Mouse (Mus musculus) spleen, adult 18-20 months (tissue): Measurements from ENCODE around the gene Pdgfd.

Experiments used
- DNase-seq, 2 experiments: peaks; one replicate each; pipeline ENCODE4 v3.0.0; 2022; ENCODE audit warnings: mixed read lengths in 2 of 2

The Pdgfd gene

DNA sequence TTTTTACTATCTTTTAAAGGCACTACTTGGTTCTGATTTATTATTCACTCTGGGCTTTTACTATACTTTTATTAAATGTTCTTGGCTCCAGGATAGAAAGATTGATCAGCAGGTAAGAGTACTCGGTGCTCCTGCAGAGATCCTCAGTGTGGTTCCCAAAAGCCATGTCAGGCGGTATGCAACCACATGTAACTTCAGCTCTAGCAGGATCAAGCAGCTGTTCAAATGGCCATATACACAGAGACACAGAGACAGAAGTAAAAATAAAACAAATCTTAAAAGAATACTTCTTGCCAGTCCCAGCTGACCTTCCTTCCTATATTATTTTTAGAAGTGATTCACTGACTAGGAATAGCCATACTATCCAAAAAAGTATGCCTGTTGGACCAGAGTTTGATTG lies 157.0 kb downstream of the Pdgfd start:
- no peak for DNase-seq

DNA sequence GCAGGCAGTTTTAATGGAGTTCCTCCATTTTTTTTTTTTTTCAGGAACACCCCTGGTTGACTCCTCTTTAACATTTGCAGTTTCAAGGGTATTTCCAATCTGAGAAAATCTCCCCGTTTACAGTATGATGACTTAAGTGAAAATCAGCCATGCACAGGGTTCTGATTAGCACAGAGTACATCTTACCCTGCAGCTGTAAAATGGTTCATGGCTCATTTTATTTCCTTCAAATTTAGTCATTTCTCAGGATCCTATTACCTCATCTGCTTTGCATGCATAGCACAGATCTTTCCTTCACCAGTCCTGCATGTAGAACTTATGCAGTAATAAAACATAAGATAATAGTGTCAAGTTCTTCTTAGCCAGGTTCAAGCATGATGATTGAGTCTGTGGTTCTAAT lies 165.1 kb downstream of the Pdgfd start:
- no peak for DNase-seq

DNA sequence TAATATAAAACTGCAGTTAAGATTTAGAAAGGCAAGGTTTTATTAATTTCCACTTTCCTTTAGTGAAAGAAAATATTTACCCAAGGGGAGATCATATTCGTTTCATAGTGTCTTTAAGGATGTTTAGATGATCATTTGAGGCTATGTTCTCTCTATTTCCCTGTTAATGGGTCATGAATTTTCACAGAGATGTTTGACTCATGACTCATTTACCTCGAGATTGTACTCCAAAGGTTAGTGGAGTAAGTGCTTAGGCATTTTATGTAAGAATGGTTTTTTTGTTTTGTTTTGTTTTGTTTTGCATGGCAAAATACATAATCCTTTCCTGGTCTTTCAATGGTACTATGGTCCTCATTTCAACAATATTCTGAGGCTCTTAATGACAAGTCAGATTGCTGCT lies 167.9 kb downstream of the Pdgfd start:
- DNase-seq, result no peak

DNA sequence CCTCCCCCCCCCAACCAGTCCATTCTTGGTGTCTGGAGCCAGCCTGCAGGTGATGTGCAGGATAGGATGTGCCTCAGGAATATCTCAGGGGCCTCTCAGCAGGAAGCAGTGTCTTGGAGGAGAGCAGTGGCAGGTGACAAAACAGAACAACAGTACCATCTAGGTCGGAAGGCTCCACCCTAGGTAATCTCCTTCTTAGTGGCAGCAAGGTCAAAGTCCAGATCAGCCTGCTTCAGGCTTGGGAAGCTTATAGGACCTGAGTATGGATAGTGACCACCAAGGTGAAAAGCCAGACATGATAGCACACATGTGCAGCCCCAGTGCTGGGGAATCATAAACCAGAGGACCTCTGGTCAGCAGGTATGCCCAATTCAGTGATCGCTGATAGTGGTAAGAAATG lies 169.5 kb downstream of the Pdgfd start:
- no peak for DNase-seq

DNA sequence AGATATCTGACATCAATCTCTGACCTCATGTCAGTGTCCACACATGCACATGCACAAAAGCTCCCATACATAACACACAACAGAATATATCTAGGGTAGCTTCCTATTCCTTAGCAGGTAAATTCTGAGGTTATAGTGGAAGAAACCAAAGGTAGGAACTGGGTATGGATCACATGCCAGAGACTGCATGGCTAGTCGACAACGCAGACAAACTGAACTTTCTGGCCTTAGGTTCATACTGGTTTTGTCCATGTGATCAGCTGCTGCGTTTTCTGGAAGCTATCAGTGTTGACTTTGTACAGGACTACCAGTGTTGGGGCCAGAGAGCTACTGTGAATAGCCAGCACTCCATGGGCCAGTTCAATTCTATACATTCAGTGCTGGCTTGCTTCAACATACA lies 170.0 kb downstream of the Pdgfd start:
- no peak for DNase-seq

DNA sequence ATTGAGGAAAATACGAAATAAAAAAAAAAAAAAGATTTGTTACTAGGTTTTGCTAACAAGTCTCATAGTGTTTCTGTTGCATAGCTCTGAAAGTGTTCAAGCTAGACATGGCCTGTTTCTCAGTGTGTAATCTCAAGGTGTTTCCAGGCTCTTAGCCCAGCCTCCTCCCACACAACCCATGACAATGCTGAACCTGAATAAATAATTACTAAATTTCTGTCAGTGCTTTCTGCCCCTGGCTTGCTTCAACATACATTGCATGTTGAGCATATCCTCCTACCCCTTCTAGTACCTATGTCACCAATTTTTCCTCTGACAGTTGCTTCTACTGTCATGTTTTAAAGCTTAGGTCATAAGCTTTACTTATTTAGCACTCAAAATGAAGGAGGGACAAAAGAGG lies 171.0 kb downstream of the Pdgfd start:
- DNase-seq, result no peak

DNA sequence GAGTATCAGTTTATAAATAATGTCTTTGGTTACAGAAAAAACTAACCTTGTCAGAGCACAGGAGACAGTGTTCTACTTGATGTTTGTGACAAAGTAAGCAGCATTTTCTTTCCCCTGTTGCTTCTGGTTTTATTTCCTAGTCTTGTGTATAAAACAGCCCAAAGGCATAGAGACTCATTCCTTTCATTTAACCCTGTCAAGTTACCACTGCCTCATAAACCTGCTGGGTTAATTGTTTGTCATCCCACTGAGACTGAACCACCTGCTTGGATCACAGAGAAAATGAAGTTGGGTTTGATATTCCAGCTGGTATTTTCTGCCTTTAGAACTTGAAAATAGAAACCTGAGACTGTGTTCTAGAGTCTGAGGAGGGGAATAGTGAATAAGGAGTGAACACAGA lies 172.4 kb downstream of the Pdgfd start:
- no peak for DNase-seq

DNA sequence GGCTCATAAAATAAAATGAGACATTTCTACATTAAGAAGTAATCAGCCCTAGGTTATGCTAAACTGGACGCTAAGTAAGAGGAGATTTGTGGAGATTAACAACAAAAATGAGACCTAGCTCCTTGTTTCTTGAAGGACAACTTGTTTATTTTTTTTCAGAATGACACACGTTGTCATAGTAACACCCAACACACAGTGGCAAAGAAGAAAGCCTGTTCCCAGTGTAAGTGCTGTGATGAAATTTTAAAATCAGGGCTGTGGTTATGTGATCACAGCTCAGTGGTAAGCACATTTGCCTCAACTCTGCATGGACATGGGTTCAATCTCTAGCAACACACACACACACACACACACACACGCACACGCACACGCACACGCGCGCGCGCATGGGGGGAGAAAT lies 174.5 kb downstream of the Pdgfd start:
- DNase-seq, result no peak

DNA sequence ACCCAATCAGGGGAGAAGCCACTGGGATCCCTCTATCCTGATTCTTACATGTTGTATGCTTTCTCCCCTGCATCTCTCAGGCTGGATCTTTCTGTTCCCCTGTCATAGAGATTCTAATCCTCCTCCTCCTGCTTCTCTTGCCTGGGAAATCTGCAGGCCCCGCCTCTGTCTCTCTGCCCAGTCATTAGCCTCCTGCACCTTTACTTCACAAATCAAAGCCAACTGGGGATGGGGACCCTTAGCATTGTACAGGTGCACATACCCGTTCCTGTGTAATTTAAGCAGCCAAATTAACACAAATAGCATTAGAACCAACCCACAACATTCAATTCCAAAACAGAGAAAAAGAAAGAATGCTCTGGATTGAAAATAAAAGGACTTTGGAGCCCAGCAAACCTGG lies 176.1 kb downstream of the Pdgfd start:
- no peak for DNase-seq

DNA sequence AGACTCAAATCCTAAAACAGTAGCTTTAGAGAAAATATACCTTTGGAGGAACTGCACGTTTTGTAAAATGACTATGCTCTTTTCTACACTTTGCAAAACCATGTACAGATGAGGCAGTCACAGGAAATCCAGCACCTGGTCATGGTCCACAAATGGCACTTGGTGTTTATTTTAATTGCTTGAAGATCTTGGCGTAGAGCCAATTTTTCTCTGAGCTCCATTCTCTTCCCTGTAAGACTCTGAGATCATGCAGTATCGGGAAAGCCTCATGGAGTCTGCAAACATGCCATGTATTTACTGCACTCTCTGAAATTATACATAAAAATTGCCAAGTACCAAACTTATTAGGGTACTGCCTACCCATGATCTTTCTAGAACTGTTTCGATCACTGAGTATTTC lies 176.5 kb downstream of the Pdgfd start:
- DNase-seq, result no peak

DNA sequence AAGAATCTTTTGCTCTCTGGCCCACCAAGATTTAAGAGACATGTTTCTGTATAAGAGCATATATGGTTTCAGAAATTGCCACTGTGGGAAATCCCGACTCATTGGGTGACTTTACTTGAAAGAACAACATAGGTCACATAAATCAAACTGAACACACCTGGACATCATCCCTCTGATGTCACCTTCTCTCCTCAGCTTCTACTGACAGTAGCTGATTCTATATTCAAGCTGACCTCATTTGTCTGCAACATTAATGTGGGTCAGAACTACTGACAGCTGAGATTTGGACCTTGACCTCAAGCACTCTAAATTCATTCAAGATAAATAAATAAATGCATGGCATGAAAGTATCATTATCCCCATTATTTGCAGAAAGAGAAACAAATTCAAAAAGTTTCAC lies 177.0 kb downstream of the Pdgfd start:
- DNase-seq, result no peak

DNA sequence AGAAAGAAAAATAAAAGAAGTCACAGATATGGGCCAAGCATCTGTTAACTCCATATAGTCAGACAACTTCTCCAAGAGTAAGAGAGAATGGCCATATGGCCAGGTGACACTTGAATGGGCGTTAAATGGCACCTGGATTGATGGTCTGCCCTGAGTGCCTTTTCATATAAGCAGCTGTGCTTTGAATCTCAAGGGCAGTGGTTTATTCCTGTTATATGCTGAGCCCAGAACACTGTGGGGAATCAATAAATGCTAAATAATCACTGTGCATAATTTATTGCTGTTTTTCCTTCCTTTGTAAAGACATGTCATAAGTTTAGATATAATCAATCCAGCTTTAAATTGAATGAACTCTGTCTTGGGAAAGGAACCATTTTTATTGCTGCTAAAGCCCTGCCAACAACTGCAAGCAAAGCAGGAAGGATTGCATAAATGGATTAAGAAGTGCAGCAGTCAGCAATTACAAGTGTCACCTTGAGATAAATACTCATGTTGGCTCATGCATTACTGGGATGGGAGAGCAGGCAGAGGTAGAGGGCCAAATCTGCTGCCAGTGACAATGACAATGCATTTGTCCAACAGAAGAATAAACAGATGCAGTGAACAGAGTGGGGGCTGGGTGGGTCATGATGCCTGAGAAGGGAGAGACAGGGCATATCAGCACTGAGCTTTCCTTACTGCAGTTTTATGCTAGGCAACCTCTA lies 185.0 kb downstream of the Pdgfd start:
- no peak for DNase-seq

DNA sequence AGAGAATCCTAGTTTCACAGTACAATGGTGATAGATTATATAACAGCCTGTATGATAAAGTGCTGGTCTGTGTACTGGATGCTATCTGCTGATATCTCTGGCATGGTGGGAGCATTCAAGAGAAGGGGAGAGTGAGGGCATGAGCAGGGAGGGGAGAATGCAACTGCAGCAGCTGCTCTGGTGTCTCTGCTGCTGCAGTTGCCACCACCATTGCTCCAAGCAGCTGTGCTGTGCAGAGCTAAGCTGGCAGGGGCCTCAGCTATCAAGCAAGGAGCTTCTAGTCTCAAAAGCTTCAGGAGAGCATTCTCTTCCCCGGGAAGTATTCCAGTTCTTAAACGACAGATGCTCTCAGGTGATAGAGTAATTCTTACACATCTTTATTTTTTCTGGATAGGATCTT lies 192.4 kb downstream of the Pdgfd start:
- no peak for DNase-seq

DNA sequence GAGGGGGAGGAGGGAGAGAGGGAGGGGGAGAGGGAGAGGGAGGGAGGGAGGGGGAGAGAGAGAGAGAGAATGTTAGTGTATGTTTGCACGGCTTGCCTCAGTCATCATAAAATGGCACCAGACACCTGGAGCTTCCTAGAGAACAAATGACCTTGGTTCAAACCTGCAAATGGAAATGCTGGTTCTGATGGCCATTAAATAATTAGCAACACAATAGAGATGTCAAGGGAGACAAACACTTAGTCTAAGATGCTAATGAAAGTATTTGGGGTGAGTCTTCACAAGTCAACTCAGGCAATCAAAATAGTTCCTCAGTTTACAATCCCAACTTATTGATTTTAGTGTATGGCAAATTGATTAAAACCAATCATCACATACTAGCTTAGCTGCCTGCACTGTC lies 198.2 kb downstream of the Pdgfd start:
- DNase-seq, result no peak

DNA sequence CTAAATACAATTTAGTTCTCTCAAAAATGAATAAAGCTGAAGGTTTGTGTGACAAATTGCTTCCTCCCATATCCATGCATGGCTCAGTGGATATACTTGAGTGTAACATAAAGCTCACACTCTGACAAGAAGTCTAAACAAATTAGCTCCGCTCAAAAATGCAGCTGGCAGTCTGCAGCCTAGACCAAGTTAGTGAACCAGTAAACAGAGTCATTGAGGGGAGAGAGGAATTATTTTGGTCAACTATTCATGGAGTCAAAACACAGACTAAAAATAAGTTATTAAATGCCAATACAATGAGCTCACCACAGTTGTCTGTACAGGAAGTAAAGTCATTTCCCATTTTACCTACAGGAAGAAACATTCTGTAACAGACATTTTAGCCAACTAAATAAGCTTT lies 233.4 kb downstream of the Pdgfd start:
- DNase-seq, result no peak

DNA sequence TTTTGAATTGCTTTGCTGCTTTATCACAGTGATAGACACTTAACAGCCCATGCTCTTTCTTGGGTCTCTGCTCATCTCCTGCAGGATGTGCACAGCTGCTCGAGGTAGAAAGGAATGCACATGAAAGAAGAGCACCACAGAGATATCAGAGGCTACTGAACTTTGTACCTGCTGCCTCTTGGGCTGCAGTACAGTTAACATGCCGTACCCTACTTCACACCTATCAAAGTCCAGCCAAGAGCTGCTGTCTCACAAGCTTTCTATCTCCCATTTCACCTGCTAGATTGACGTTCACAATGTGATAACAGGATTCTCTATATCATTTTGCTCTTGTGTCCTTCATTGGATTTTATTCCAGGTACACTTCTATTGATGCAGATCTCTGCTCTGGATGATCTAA lies 238.2 kb downstream of the Pdgfd start:
- DNase-seq, result no peak

DNA sequence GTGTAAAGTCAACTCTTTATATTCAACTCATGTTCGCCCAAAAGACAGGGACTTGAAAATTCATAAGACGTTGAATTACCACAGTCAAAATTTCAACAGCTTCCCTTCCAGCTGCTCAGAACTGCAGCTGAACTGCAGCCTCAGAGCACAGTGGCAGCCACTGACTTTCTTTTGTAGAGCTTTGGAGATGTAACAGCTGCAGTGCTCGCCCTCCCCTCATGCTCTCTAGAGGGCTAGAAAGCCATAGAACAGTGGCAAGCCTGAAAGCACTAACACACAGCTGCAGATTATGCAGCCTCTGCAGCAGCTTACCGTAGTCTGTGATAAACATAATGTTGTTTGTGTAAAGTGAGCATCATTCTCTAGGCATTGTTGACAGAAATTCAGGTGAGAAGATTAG lies 239.6 kb downstream of the Pdgfd start:
- no peak for DNase-seq

DNA sequence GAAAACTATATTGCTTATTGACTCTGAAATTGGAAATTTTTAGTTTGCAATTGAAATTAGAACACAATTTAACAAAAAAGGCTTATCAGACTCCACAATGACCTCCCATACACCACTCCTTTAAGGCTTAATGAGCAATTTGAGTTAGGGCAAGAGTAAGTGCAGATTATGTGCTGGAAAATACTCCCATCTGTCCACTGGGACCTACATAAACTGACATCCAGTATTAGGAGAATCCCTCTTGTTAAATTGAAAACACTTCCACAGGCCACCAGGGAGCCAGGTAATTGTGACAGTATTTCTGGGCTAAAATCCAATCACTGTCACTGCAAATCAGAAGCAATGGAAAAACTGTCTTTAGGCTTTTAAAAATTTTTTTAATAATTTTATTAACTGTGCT lies 256.2 kb downstream of the Pdgfd start:
- no peak for DNase-seq
